Mouse (Mus musculus): ENCODE data around the gene Naa20. TPM values are rescaled to one million over a fixed set of nuclear protein-coding genes. Genes with fewer than 3 reads are reported as not detected.
"Not testable (repeated sequence)": the region's sequence is repeated elsewhere in the genome, so short reads cannot be mapped to it uniquely, and the experiment has no call there.

Naa20 gene
- polyA plus RNA-seq, 1 experiment, result 24.7 TPM

- no peak for DNase-seq (ENCODE audit: low read depth)
These were observed 16.8 kb upstream of the Naa20 start for GRCm38 (mm10) chr2:145884913-145885785.

- no peak for DNase-seq (ENCODE audit: low read depth)
These were observed 13.7 kb upstream of the Naa20 start for GRCm38 (mm10) chr2:145887937-145888765.

- no peak for DNase-seq (ENCODE audit: low read depth)
These were observed 13.0 kb upstream of the Naa20 start for GRCm38 (mm10) chr2:145888766-145889480.

- DNase-seq (ENCODE audit: low read depth), result no peak
These were observed 11.3 kb upstream of the Naa20 start for GRCm38 (mm10) chr2:145890571-145890970.

- no peak for DNase-seq (ENCODE audit: low read depth)
These were observed 8.1 kb upstream of the Naa20 start for GRCm38 (mm10) chr2:145893756-145894155.

GRCm38 (mm10) chr2:145898106-145898505 lies 3.8 kb upstream of the Naa20 start:
- DNase-seq (ENCODE audit: low read depth), result no peak

GRCm38 (mm10) chr2:145900318-145900717 lies 1.6 kb upstream of the Naa20 start:
- DNase-seq (ENCODE audit: low read depth), result not testable (repeated sequence)

GRCm38 (mm10) chr2:145903061-145903901 lies 1.4 kb downstream of the Naa20 start:
- DNase-seq (ENCODE audit: low read depth), result no peak

GRCm38 (mm10) chr2:145903983-145904616 lies 2.2 kb downstream of the Naa20 start:
- DNase-seq (ENCODE audit: low read depth), result no peak

- no peak for DNase-seq (ENCODE audit: low read depth)
These were observed 3.3 kb downstream of the Naa20 start for GRCm38 (mm10) chr2:145905156-145905555.

GRCm38 (mm10) chr2:145905884-145906283 lies 4.0 kb downstream of the Naa20 start:
- not testable (repeated sequence) for DNase-seq (ENCODE audit: low read depth)

GRCm38 (mm10) chr2:145920941-145921650 lies 19.2 kb downstream of the Naa20 start:
- DNase-seq (ENCODE audit: low read depth), result no peak

GRCm38 (mm10) chr2:145934339-145935231 lies 32.7 kb downstream of the Naa20 start, which contains the start of the genes Cfap61 and Crnkl1:
Gene Cfap61 (plus strand): TSS chr2:145934784.
Gene Crnkl1 (minus strand): TSS chr2:145935014.
- DNase-seq (ENCODE audit: low read depth), result peak; percentile 51

- no peak for DNase-seq (ENCODE audit: low read depth)
These were observed 35.1 kb downstream of the Naa20 start for GRCm38 (mm10) chr2:145936975-145937374.

- no peak for DNase-seq (ENCODE audit: low read depth)
These were observed 39.5 kb downstream of the Naa20 start for GRCm38 (mm10) chr2:145941403-145941802.

- DNase-seq (ENCODE audit: low read depth), result no peak
These were observed 42.4 kb downstream of the Naa20 start for GRCm38 (mm10) chr2:145944286-145944685.

GRCm38 (mm10) chr2:145948402-145948954 lies 46.6 kb downstream of the Naa20 start:
- DNase-seq (ENCODE audit: low read depth), result no peak

- no peak for DNase-seq (ENCODE audit: low read depth)
These were observed 47.7 kb downstream of the Naa20 start for GRCm38 (mm10) chr2:145949475-145950068.
